Mouse (Mus musculus) heart, postnatal 0 days (tissue): Measurements from ENCODE around the gene Rnf149. TPM values are rescaled to one million over a fixed set of nuclear protein-coding genes. Genes with fewer than 3 reads are reported as not detected.
"Not testable (repeated sequence)": the region's sequence is repeated elsewhere in the genome, so short reads cannot be mapped to it uniquely, and the experiment has no call there.

Experiments used
- ATAC-seq: fragments of 200-750 bp; cut with Nextera tagmentation; 2 replicates; pipeline ENCODE4 v1.8.0; 2017; ENCODE audit warnings: low read depth, moderate number of reproducible peaks, moderate library complexity; ENCODE audit not compliant: insufficient read depth
- DNase-seq: peaks from one replicate; pipeline ENCODE4 v3.0.0-alpha.2; 2016; ENCODE audit warnings: low spot score
- H3K27ac ChIP-seq: fragments of 300-500 bp; sonication (generic); 2 replicates; pipeline ENCODE4 v1.5.1; 2014; ENCODE audit warnings: low read depth, mild to moderate bottlenecking
- H3K27me3 ChIP-seq: fragments of 300-500 bp; sonication (generic); 2 replicates; pipeline ENCODE4 v1.6.1; 2014; ENCODE audit warnings: low read length, mixed read lengths; ENCODE audit not compliant: control insufficient read depth, insufficient read depth
- H3K36me3 ChIP-seq: fragments of 300-500 bp; sonication (generic); replicated peaks from 2 replicates; pipeline ENCODE4 v1.6.1; 2014; ENCODE audit warnings: low read length, mixed read lengths; ENCODE audit not compliant: control insufficient read depth, insufficient read depth
- H3K4me1 ChIP-seq: fragments of 300-500 bp; sonication (generic); 2 replicates; pipeline ENCODE4 v1.6.1; 2014; ENCODE audit warnings: antibody characterized with exemption; ENCODE audit not compliant: control insufficient read depth, insufficient read depth
- H3K4me2 ChIP-seq: fragments of 300-500 bp; sonication (generic); 2 replicates; pipeline ENCODE4 v1.6.1; 2014; ENCODE audit warnings: low read depth, mild to moderate bottlenecking, low read length, moderate library complexity
- H3K4me3 ChIP-seq: fragments of 300-500 bp; sonication (generic); 2 replicates; pipeline ENCODE4 v1.5.1; 2014; ENCODE audit warnings: low read depth, low read length
- H3K9ac ChIP-seq: fragments of 300-500 bp; sonication (generic); replicated peaks from 2 replicates; pipeline ENCODE4 v1.6.1; 2014; ENCODE audit warnings: low read depth, low read length, mixed read lengths
- H3K9me3 ChIP-seq: fragments of 300-500 bp; sonication (generic); replicated peaks from 2 replicates; pipeline ENCODE4 v1.6.1; 2016; ENCODE audit warnings: low read length; ENCODE audit not compliant: control insufficient read depth
- CTCF ChIP-seq: IDR thresholded peaks from 2 replicates; pipeline ENCODE4 v1.5.1; 2016; ENCODE audit warnings: antibody characterized with exemption, control low read depth, low read depth
- EP300 ChIP-seq: IDR thresholded peaks from 2 replicates; pipeline ENCODE4 v1.6.1; 2016; ENCODE audit warnings: antibody characterized with exemption, low read depth
- WGBS: fragments of 180-500 bp; shearing (Covaris S2); extraction: QIAGEN DNeasy Blood & Tissue Kit; methylation state at CpG from one replicate; pipeline ENCODE4 v1.1.7; 2014; 5-methylcytosine and 5-hydroxymethylcytosine counted together
- polyA plus RNA-seq: library from polyadenylated mRNA; unstranded; fragments of >200 nt; fragmentation: Nextera tagmentation; extraction: Ambion mirVana; gene quantifications from 2 replicates; pipeline ENCODE4 v1.2.1, GENCODE M21; 2015
- total RNA-seq: library from RNA; depleted of rRNA; stranded (reverse); fragments of >200 nt; gene quantifications from 2 replicates; pipeline ENCODE4 v1.2.3, GENCODE M21; 2014; ENCODE audit warnings: low replicate concordance

Gene Rnf149
- total and polyA plus RNA-seq, 2 experiments from 2014 or later = 10.7 to 31.3 TPM

DNA sequence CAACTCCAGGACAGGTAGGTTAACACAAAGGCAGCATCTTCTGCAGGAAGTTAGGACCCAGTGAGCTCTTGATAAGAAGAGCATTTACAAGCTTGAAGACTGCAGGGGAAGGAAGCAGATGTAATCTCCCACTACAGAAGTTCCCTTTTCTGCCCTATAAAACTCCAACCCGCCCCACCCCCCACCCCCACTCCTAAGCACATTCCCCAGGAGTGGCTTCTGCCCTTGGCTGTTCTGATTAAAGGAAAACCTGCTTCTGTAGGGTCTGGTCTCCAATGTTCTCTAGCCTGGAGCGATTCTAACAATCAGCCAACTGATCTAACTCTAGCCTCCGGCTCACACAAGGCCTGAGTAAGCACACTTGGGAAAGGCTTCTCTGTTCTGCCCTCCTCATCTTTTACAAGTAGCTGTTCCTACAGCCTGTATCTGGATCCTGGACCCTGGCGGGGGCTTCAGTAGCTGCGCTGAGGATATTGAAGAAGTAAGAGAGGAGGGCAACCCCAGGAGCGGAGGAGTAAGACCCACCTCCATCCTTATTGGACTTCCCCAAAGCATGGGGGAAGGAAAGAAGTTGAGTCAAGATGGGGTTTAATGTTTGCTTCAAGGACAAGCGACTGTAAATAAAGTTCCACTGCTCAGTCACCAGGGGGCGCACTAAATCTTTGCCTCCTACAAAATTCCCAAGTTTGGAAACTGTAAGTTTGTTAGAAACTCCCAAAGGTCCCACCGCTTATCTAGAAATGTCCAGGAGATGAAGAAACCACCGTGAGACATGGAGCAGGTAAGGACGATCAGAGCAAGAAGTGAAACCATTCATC, 37.5 kb upstream of the Rnf149 start:
- Histone ChIP-seq H3K27me3 (no peaks in the 10 kb centered on the region), H3K9ac (no peak overlapping the region), H3K36me3 (no peaks in the 10 kb centered on the region), H3K4me2 (peak overlapping the region; percentile 42), H3K9me3 (no peaks in the 10 kb centered on the region), H3K4me3 (no peak overlapping the region), H3K27ac (no peak overlapping the region), H3K4me1 (no peaks in the 10 kb centered on the region)
- TF ChIP-seq EP300 = no peak
- peak; percentile 62 for TF ChIP-seq CTCF
- 17% methylated on average over 11 of the region's 11 CpGs for WGBS
- DNase-seq (peak; percentile 43), ATAC-seq (no peak; the same call in 1 of the 2 replicates)

DNA sequence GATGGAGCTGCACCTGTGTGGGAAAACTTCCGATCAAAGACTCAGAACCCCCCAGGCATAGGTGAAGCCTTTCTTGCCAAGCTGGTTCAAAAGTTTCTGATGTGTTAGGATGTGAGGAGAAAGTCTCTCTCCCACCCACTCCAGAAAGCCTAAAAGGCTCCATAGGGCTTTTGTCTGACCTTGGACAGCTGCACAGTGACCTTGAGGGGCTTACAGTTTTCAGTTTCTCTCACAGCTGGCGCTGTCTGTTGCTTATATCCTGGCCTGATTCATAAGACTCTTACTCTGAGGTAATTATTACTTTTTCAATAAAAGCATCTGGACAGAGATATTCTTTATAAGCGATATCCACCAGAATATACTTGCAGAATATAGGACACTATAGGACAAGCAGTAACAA, 35.9 kb upstream of the Rnf149 start:
- Histone ChIP-seq H3K4me1 (peaks cover 12% of the 10 kb centered on the region; the same call in 1 of the 2 replicates), H3K27me3 (no peaks in the 10 kb centered on the region), H3K27ac (no peak overlapping the region), H3K4me2 (no peak overlapping the region), H3K4me3 (no peak overlapping the region), H3K36me3 (no peaks in the 10 kb centered on the region), H3K9me3 (no peaks in the 10 kb centered on the region), H3K9ac (no peak overlapping the region)
- ATAC-seq = no peak
- DNase-seq = no peak
- 92% methylated on average over 3 of the region's 3 CpGs for WGBS
- no peak for TF ChIP-seq EP300
- TF ChIP-seq CTCF = no peak

DNA sequence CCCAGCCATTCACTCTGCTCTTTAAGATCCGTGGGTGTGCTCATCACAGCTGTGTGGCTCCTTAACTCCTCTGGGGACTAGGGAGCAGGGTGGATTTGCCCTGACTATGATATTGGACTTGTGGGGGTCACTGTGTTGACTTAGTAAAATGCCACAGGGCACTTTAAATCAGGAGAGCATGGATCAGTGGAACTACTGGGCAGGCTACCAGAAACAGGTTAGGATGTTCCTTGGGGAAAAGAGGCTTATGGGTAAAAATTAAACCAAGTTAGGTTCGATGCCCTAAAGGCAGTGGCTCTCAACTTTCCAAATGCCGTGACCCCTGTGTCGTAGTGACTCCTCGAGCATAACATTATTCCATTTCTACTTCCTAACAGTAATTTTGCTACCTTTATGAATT, 35.3 kb upstream of the Rnf149 start:
- ATAC-seq (no peak), DNase-seq (no peak)
- no peaks in the 10 kb centered on the region for H3K9me3 ChIP-seq
- no peak for TF ChIP-seq CTCF
- TF ChIP-seq EP300 = no peak
- no peak overlapping the region for H3K4me2 ChIP-seq
- no peaks in the 10 kb centered on the region for H3K36me3 ChIP-seq
- no peak overlapping the region for H3K9ac ChIP-seq
- peaks cover 12% of the 10 kb centered on the region; the same call in 1 of the 2 replicates for H3K4me1 ChIP-seq
- no peaks in the 10 kb centered on the region for H3K27me3 ChIP-seq
- no peak overlapping the region for H3K4me3 ChIP-seq
- 81% methylated on average over 5 of the region's 5 CpGs for WGBS
- H3K27ac ChIP-seq = no peak overlapping the region

DNA sequence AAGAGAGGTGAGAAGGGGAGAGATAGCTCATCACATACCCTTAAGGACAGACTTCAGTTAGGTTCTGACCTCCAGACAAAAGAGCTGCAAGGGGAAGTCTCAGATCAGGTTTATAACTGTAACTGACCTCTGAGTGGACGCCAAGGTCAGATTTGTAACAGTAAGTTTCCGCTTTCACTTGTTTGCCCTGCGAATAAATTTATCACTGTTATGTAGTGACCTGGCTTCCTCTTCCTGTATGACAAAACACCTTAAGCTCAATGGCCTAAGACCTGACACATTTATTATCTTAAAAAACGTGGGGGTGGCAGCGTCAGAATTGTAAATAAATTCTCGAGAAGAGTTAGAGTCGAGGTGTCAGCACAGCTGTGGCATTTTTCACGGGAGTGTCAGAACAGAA, 31.3 kb upstream of the Rnf149 start:
- H3K27ac ChIP-seq = no peak overlapping the region
- no peak overlapping the region; the same call in 1 of the 2 replicates for H3K9ac ChIP-seq
- peaks cover 20% of the 10 kb centered on the region; the same call in 1 of the 2 replicates for H3K4me1 ChIP-seq
- WGBS = 40% methylated on average over 8 of the region's 8 CpGs
- no peak for ATAC-seq
- no peak for TF ChIP-seq EP300
- TF ChIP-seq CTCF = no peak
- H3K4me2 ChIP-seq = no peak overlapping the region
- H3K4me3 ChIP-seq = no peak overlapping the region
- no peaks in the 10 kb centered on the region for H3K36me3 ChIP-seq
- no peaks in the 10 kb centered on the region for H3K27me3 ChIP-seq
- no peak for DNase-seq
- no peaks in the 10 kb centered on the region for H3K9me3 ChIP-seq

DNA sequence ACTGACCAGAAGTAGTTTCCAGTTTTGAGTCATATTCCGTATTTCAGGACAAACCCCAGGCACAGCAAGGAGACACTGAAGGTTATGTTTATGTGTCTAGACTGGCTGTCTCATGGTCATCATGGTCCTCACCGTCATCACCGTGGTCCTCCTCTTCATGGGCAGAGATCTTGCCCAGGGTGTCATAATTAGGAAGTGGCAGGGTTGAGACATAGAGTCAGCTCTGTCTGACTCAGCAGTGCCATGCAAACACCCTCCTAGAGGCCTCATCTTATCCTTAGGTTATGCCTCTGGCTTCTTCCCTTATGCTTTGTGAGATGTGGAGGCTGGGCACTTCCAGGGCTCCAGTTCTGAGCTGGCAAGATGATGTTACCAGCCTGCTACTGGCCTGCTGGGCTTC, 25.3 kb upstream of the Rnf149 start:
- no peak overlapping the region for H3K4me3 ChIP-seq
- no peak overlapping the region for H3K27ac ChIP-seq
- H3K36me3 ChIP-seq = no peaks in the 10 kb centered on the region
- H3K9me3 ChIP-seq = no peaks in the 10 kb centered on the region
- DNase-seq (no peak), ATAC-seq (no peak)
- H3K4me1 ChIP-seq = 0 out of 2 replicates have a peak, but pooled peaks cover 8% of the 10 kb centered on the region
- WGBS = 92% methylated on average over 3 of the region's 3 CpGs
- no peak overlapping the region for H3K4me2 ChIP-seq
- no peaks in the 10 kb centered on the region for H3K27me3 ChIP-seq
- TF ChIP-seq CTCF (no peak), EP300 (no peak)
- no peak overlapping the region for H3K9ac ChIP-seq

- H3K4me3 ChIP-seq = no peak overlapping the region
- no peaks in the 10 kb centered on the region for H3K4me1 ChIP-seq
- TF ChIP-seq EP300 = no peak
- TF ChIP-seq CTCF = no peak
- H3K9me3 ChIP-seq = no peaks in the 10 kb centered on the region
- DNase-seq (no peak), ATAC-seq (no peak)
- no peaks in the 10 kb centered on the region for H3K27me3 ChIP-seq
- H3K27ac ChIP-seq = no peak overlapping the region
- H3K36me3 ChIP-seq = no peaks in the 10 kb centered on the region
- WGBS = 52% methylated on average over 11 of the region's 11 CpGs
- no peak overlapping the region for H3K9ac ChIP-seq
- H3K4me2 ChIP-seq = no peak overlapping the region
Observed at GRCm38 (mm10) chr1:39598726-39599125, 21.5 kb upstream of the Rnf149 start.

DNA sequence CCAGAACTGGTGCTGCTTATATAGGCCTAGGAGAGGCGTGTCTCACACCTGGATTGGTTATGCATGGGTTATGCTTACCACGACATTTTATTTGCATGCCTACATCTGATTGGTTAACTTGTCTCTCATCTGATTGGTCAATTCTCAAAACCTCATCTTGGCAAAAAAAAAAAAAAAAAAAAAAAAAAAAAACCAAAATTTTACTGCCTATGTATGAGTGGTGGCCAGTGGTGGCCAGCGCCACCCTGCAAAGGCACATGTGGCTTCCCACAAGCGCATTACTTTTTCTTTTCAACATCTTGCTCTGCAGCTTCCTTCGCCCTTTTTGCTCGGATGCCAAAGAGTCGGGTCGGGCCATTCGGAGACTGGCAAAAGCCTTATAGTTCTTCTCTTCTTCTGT, 19.9 kb upstream of the Rnf149 start:
- not testable (repeated sequence) for H3K9me3 ChIP-seq, H3K9ac ChIP-seq, H3K4me2 ChIP-seq, H3K36me3 ChIP-seq, H3K27ac ChIP-seq, H3K27me3 ChIP-seq, H3K4me3 ChIP-seq, DNase-seq, ATAC-seq, H3K4me1 ChIP-seq
- 94% methylated on average over 9 of the region's 9 CpGs for WGBS
